Mouse (Mus musculus): ENCODE measurements around the gene Ube2d3.

- TF ChIP-seq CTCF (IDR thresholded peaks at IDR 0.05; ENCODE audit: extremely low read depth, insufficient read depth, low read length) (no peak), POLR2A (IDR thresholded peaks at IDR 0.05; ENCODE audit: extremely low read depth, insufficient read depth, low read length) (no peak)
These were observed 2.7 kb downstream of the Ube2d3 start for GRCm38 (mm10) chr3:135440621-135441020.
